Mouse (Mus musculus) lung, embryonic 16.5 days (tissue): ENCODE results near the gene Ctnnb1. TPM values are rescaled to one million over a fixed set of nuclear protein-coding genes. Genes with fewer than 3 reads are reported as not detected.

ENCODE experiments used
- ATAC-seq: fragments of 200-750 bp; cut with Nextera tagmentation; 2 replicates; pipeline ENCODE4 v1.8.0; 2017; ENCODE audit warnings: low read depth, mild to moderate bottlenecking, moderate library complexity
- H3K27ac ChIP-seq: fragments of 300-500 bp; sonication (generic); 2 replicates; pipeline ENCODE4 v1.5.1; 2014; ENCODE audit warnings: mild to moderate bottlenecking, control low read depth, low read length
- H3K27me3 ChIP-seq: fragments of 300-500 bp; sonication (generic); 2 replicates; pipeline ENCODE4 v1.6.1; 2014; ENCODE audit warnings: low read depth, low read length, mixed read lengths; ENCODE audit not compliant: control insufficient read depth, insufficient read depth
- H3K36me3 ChIP-seq: fragments of 300-500 bp; sonication (generic); 2 replicates; pipeline ENCODE4 v1.6.1; 2014; ENCODE audit warnings: low read length; ENCODE audit not compliant: control insufficient read depth, insufficient read depth
- H3K4me1 ChIP-seq: fragments of 300-500 bp; sonication (generic); replicated peaks from 2 replicates; pipeline ENCODE4 v1.6.1; 2014; ENCODE audit warnings: low read length, mixed read lengths; ENCODE audit not compliant: control insufficient read depth, insufficient read depth
- H3K4me2 ChIP-seq: fragments of 300-500 bp; sonication (generic); 2 replicates; pipeline ENCODE4 v1.6.1; 2014; ENCODE audit warnings: low read depth, low read length, control low read depth
- H3K4me3 ChIP-seq: fragments of 300-500 bp; sonication (generic); 2 replicates; pipeline ENCODE4 v1.5.1; 2014; ENCODE audit warnings: mild to moderate bottlenecking, low read length, control low read depth
- H3K9ac ChIP-seq: fragments of 300-500 bp; sonication (generic); 2 replicates; pipeline ENCODE4 v1.6.1; 2014; ENCODE audit warnings: low read length, control low read depth
- H3K9me3 ChIP-seq: fragments of 300-500 bp; sonication (generic); 2 replicates; pipeline ENCODE4 v1.6.1; 2016; ENCODE audit warnings: low read length; ENCODE audit not compliant: control insufficient read depth
- WGBS: fragments of 180-500 bp; shearing (Covaris S2); extraction: QIAGEN DNeasy Blood & Tissue Kit; methylation state at CpG from one replicate; pipeline ENCODE4 v1.1.7; 2014; 5-methylcytosine and 5-hydroxymethylcytosine counted together
- microRNA-seq: library from miRNA; unstranded; fragments of <30 nt; microRNA quantifications from one replicate; pipeline ENCODE4, GENCODE M21; 2016
- polyA plus RNA-seq: library from polyadenylated mRNA; unstranded; fragments of >200 nt; fragmentation: Nextera tagmentation; extraction: Ambion mirVana; gene quantifications from 2 replicates; pipeline ENCODE4 v1.2.1, GENCODE M21; 2015

The Ctnnb1 gene
- polyA plus RNA-seq, 1 experiment from 2014 or later = 523 TPM

- Histone ChIP-seq H3K9me3 (no peaks in the 10 kb centered on the region), H3K4me3 (no peak overlapping the region), H3K4me2 (no peak overlapping the region), H3K4me1 (peaks cover 13% of the 10 kb centered on the region), H3K27ac (no peak overlapping the region), H3K27me3 (no peaks in the 10 kb centered on the region), H3K9ac (no peak overlapping the region), H3K36me3 (no peaks in the 10 kb centered on the region)
- 44% methylated on average over 15 of the region's 15 CpGs for WGBS
- no peak for ATAC-seq
Measured at GRCm38 (mm10) chr9:120994223-120995155, 65.5 kb downstream of the Ctnnb1 start.

DNA sequence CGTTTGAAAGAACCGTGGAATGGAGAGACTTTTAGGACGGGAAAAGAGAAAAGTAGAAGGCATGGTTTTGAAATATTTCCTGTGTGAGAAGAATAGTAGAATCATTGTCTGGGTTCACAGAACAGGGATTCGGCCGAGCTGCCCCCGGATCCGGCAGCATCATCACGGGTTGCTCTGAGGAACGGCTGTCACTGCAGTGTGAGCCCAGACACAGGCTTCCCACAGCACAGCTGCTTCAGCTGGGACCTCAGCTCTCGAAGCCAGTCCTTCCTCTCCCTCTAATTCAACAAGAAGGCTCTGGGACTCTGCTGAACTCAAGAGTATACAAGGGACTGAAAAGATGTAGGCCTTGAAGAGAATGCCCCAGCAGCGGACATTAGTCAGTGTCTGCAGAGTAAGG is 69.7 kb downstream of the Ctnnb1 start:
- 72% methylated on average over 11 of the region's 11 CpGs for WGBS
- no peaks in the 10 kb centered on the region for H3K9me3 ChIP-seq
- no peaks in the 10 kb centered on the region for H3K36me3 ChIP-seq
- no peak overlapping the region for H3K9ac ChIP-seq
- no peak for ATAC-seq
- H3K4me3 ChIP-seq = no peak overlapping the region
- no peaks in the 10 kb centered on the region for H3K27me3 ChIP-seq
- no peak overlapping the region for H3K4me2 ChIP-seq
- no peak overlapping the region for H3K27ac ChIP-seq
- peaks cover 13% of the 10 kb centered on the region for H3K4me1 ChIP-seq

- Histone ChIP-seq H3K27ac (peak overlapping the region; percentile 78), H3K9me3 (no peaks in the 10 kb centered on the region), H3K4me3 (no peak overlapping the region), H3K4me1 (peaks cover 13% of the 10 kb centered on the region), H3K27me3 (no peaks in the 10 kb centered on the region), H3K9ac (no peak overlapping the region; the same call in 1 of the 2 replicates), H3K36me3 (no peaks in the 10 kb centered on the region), H3K4me2 (no peak overlapping the region)
- peak; percentile 85 for ATAC-seq
- WGBS = 19% methylated on average over 7 of the region's 7 CpGs
Measured at GRCm38 (mm10) chr9:121000641-121001320, 71.8 kb downstream of the Ctnnb1 start.

DNA sequence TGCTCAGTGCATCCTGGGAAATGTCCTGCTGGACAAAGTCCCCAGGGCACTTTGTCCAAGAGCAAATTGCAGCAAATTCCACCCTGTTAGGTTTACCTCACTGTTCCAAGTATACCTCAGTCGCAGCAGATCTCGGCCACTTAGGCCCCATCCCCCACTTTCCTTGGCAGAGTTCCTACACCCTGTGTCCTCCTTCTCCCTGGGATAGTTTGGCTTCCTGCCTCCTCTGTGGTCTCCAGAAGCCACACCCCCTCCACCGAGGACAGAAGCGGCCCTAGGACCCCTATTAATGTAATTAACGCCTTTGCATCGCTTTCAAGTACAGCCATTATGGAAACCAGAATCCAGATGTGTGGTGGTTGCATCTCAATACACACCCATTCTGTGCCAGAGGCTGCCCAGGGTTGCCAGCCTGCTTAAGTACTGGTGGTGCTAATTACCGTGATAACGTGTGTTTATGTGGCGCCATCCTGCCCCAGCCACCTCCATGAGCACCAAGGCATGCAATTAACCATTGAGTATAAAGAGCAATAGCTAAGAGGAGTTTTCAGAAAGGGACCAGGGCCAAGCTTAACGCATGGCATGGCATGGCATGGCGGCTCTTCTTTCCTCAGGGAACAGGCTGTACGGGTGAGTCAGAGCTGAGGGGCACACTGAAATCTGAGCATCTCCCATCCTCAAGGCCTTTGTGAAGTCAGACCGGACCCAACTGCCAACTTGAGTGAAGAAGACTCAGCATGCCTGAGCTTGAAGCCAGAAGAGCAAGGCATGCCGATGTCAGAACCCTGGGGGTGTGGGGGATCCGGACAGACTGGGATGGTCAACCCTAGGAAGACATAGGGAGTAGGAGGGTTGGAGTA is 72.9 kb downstream of the Ctnnb1 start:
- WGBS = 59% methylated on average over 15 of the region's 15 CpGs
- H3K9me3 ChIP-seq = no peaks in the 10 kb centered on the region
- H3K9ac ChIP-seq = no peak overlapping the region
- no peak overlapping the region for H3K4me2 ChIP-seq
- no peaks in the 10 kb centered on the region for H3K36me3 ChIP-seq
- no peaks in the 10 kb centered on the region for H3K27me3 ChIP-seq
- H3K4me1 ChIP-seq = peaks cover 13% of the 10 kb centered on the region
- H3K4me3 ChIP-seq = no peak overlapping the region
- peak overlapping the region; percentile 78 for H3K27ac ChIP-seq
- peak; percentile 70 for ATAC-seq

- no peak for ATAC-seq
- H3K27ac ChIP-seq = no peak overlapping the region
- no peaks in the 10 kb centered on the region for H3K9me3 ChIP-seq
- H3K4me1 ChIP-seq = peaks cover 10% of the 10 kb centered on the region
- no peaks in the 10 kb centered on the region for H3K27me3 ChIP-seq
- H3K4me2 ChIP-seq = no peak overlapping the region
- 60% methylated on average over 7 of the region's 7 CpGs for WGBS
- no peak overlapping the region for H3K4me3 ChIP-seq
- H3K36me3 ChIP-seq = no peaks in the 10 kb centered on the region
- H3K9ac ChIP-seq = no peak overlapping the region
Measured at GRCm38 (mm10) chr9:121005961-121006360, 76.9 kb downstream of the Ctnnb1 start.

Small RNAs within 50 kb of the gene (microRNA-seq; reads per million reads assigned to microRNA genes)
- not detected for gene Mir7090
